Mouse (Mus musculus) MEL (cell line): ENCODE data around the gene Magee2. TPM values are rescaled to one million over a fixed set of nuclear protein-coding genes. Genes with fewer than 3 reads are reported as not detected.
"Not testable (repeated sequence)": the region's sequence is repeated elsewhere in the genome, so short reads cannot be mapped to it uniquely, and the experiment has no call there.

Experiments
- DNase-seq: peaks from one replicate; pipeline ENCODE4 v3.0.0; 2011; ENCODE audit warnings: low read depth, low spot score
- H3K27ac ChIP-seq: 2 replicates; pipeline ENCODE4 v1.5.1; 2012; ENCODE audit warnings: low read depth, mild to moderate bottlenecking, control low read depth, low read length, moderate library complexity; ENCODE audit not compliant: control insufficient read depth
- H3K27me3 ChIP-seq, 2 experiments: fragments of 150-350 bp in 1 of 2; sonication (generic) in 1 of 2; 2 replicates each; pipeline ENCODE4 v1.6.1; 2012; ENCODE audit warnings: low read length in 2 of 2, mild to moderate bottlenecking in 2 of 2, improper control_type of control experiment in 1 of 2, moderate library complexity in 1 of 2; ENCODE audit not compliant: insufficient read depth in 2 of 2, control insufficient read depth in 1 of 2
- H3K36me3 ChIP-seq, 2 experiments: 2 replicates each; pipeline ENCODE4 v1.6.1; 2012 to 2014; ENCODE audit warnings: low read length in 2 of 2, improper control_type of control experiment in 1 of 2, inconsistent platforms in 1 of 2, mild to moderate bottlenecking in 1 of 2; ENCODE audit not compliant: insufficient read depth in 2 of 2, control insufficient read depth in 1 of 2
- H3K4me1 ChIP-seq, 2 experiments: fragments of 150-350 bp in 1 of 2; sonication (generic) in 1 of 2; 2 replicates each; pipeline ENCODE4 v1.6.1; 2012; ENCODE audit warnings: low read length in 2 of 2, improper control_type of control experiment in 1 of 2, mild to moderate bottlenecking in 1 of 2; ENCODE audit not compliant: insufficient read depth in 2 of 2, control insufficient read depth in 1 of 2
- H3K4me3 ChIP-seq, 2 experiments: fragments of 150-350 bp in 1 of 2; sonication (generic) in 1 of 2; 2 replicates each; pipeline ENCODE4 v1.5.1; 2012; ENCODE audit warnings: low read depth in 2 of 2, low read length in 2 of 2, mild to moderate bottlenecking in 2 of 2, moderate library complexity in 2 of 2, control low read depth in 1 of 2, improper control_type of control experiment in 1 of 2; ENCODE audit not compliant: control insufficient read depth in 1 of 2, insufficient read depth in 1 of 2
- H3K79me2 ChIP-seq: 2 replicates; pipeline ENCODE4 v1.6.1; 2012; ENCODE audit warnings: mild to moderate bottlenecking, low read length, moderate library complexity; ENCODE audit not compliant: control insufficient read depth, poor library complexity, insufficient read depth
- H3K9ac ChIP-seq: 2 replicates; pipeline ENCODE4 v1.6.1; 2012; ENCODE audit warnings: low read depth, mild to moderate bottlenecking, control low read depth, low read length, moderate library complexity; ENCODE audit not compliant: control insufficient read depth, poor library complexity, severe bottlenecking
- H3K9me3 ChIP-seq: fragments of 150-350 bp; sonication (generic); replicated peaks from 2 replicates; pipeline ENCODE4 v1.6.1; 2012; ENCODE audit warnings: mild to moderate bottlenecking, low read length, improper control_type of control experiment, moderate library complexity; ENCODE audit not compliant: insufficient read depth
- BHLHE40 ChIP-seq: IDR thresholded peaks from 2 replicates; pipeline ENCODE4 v1.6.1; 2012; ENCODE audit warnings: low read depth, mild to moderate bottlenecking, inconsistent platforms, low read length, improper control_type of control experiment, borderline replicate concordance
- ELF1 ChIP-seq: IDR thresholded peaks from 2 replicates; pipeline ENCODE4 v1.6.1; 2014; ENCODE audit warnings: low read depth, mild to moderate bottlenecking, inconsistent platforms, low read length, improper control_type of control experiment, moderate library complexity
- GATA1 ChIP-seq: IDR thresholded peaks from 2 replicates; pipeline ENCODE4 v1.6.1; 2011; ENCODE audit warnings: low read depth, low read length, improper control_type of control experiment
- KAT2A ChIP-seq: conservative IDR thresholded peaks from 2 replicates; pipeline ENCODE4 v1.6.1; 2012; ENCODE audit warnings: low read depth, low read length, improper control_type of control experiment, inconsistent platforms
- NRF1 ChIP-seq: IDR thresholded peaks from 2 replicates; pipeline ENCODE4 v1.6.1; 2014; ENCODE audit warnings: low read depth, mild to moderate bottlenecking, inconsistent platforms, low read length, improper control_type of control experiment, moderate library complexity; ENCODE audit not compliant: poor library complexity, insufficient read depth, severe bottlenecking
- POLR2A ChIP-seq, 2 experiments: IDR thresholded peaks; 2 replicates each; pipeline ENCODE4 v1.6.1; 2011 to 2012; ENCODE audit warnings: low read length in 2 of 2, mild to moderate bottlenecking in 2 of 2, control low read depth in 1 of 2, improper control_type of control experiment in 1 of 2, low read depth in 1 of 2, moderate library complexity in 1 of 2; ENCODE audit not compliant: control insufficient read depth in 1 of 2, insufficient read depth in 1 of 2, poor library complexity in 1 of 2
- POLR2AphosphoS2 ChIP-seq: IDR thresholded peaks from 2 replicates; pipeline ENCODE4 v1.6.1; 2011; ENCODE audit warnings: low read length, improper control_type of control experiment
- POLR2AphosphoS5 ChIP-seq: IDR thresholded peaks from 2 replicates; pipeline ENCODE4 v1.6.1; 2012; ENCODE audit warnings: low read depth, borderline replicate concordance, mild to moderate bottlenecking, inconsistent platforms, low read length, moderate library complexity, mixed read lengths
- RCOR1 ChIP-seq: IDR thresholded peaks from 2 replicates; pipeline ENCODE4 v1.6.1; 2012; ENCODE audit warnings: low read depth, mild to moderate bottlenecking, inconsistent platforms, low read length, improper control_type of control experiment
- SMC3 ChIP-seq: IDR thresholded peaks from 2 replicates; pipeline ENCODE4 v1.6.1; 2011; ENCODE audit warnings: low read depth, low read length, improper control_type of control experiment
- TAL1 ChIP-seq: IDR thresholded peaks from 2 replicates; pipeline ENCODE4 v1.6.1; 2012; ENCODE audit warnings: mild to moderate bottlenecking, inconsistent platforms, low read length, moderate library complexity, mixed read lengths
- ZC3H11A ChIP-seq: IDR thresholded peaks from 2 replicates; pipeline ENCODE4 v1.6.1; 2012; ENCODE audit warnings: low read depth, mild to moderate bottlenecking, inconsistent platforms, low read length, improper control_type of control experiment
- ZKSCAN1 ChIP-seq: IDR thresholded peaks from 2 replicates; pipeline ENCODE4 v1.6.1; 2012; ENCODE audit warnings: low read depth, mild to moderate bottlenecking, inconsistent platforms, low read length, improper control_type of control experiment, moderate library complexity
- ZMIZ1 ChIP-seq: IDR thresholded peaks from 2 replicates; pipeline ENCODE4 v1.6.1; 2012; ENCODE audit warnings: low read depth, mild to moderate bottlenecking, inconsistent platforms, low read length, improper control_type of control experiment, moderate library complexity
- polyA plus RNA-seq, 2 experiments: library from polyadenylated mRNA; stranded (reverse) in 1 of 2; unstranded in 1 of 2; fragments of >175 nt in 1 of 2; fragments of >200 nt in 1 of 2; gene quantifications; 2 replicates each; pipeline versions ENCODE4 v1.2.1 to v1.2.4; 2012; ENCODE audit warnings: low replicate concordance in 2 of 2, low read depth in 1 of 2; ENCODE audit not compliant: insufficient read length in 2 of 2, insufficient read depth in 1 of 2, missing spikeins in 1 of 2
- total RNA-seq: library from RNA; depleted of rRNA; stranded (reverse); fragments of 300-350 nt; gene quantifications from 2 replicates; pipeline ENCODE4 v1.2.3, GENCODE M21; 2012; rRNA removed

Magee2 gene
- total RNA-seq (not detected in 2 replicates), polyA plus RNA-seq (not detected)

- no peak for DNase-seq
- Histone ChIP-seq H3K9me3 (no peaks in the 10 kb centered on the region), H3K79me2 (no peaks in the 10 kb centered on the region), H3K27ac (no peak within 1 kb of the TSS), H3K4me3 (no peak within 1 kb of the TSS), H3K36me3 (no peaks in the 10 kb centered on the region), H3K9ac (no peak within 1 kb of the TSS), H3K4me1 (no peaks in the 10 kb centered on the region), H3K27me3 (no peaks in the 10 kb centered on the region)
- TF ChIP-seq ZKSCAN1 (no peak), ELF1 (no peak), POLR2A (IDR thresholded peaks at IDR 0.05; ENCODE audit: control insufficient read depth in 1 of 2, insufficient read depth in 1 of 2, low read depth in 1 of 2, low read length in 2 of 2, poor library complexity in 1 of 2) (no peak), ZC3H11A (no peak), POLR2AphosphoS5 (no peak), SMC3 (no peak), NRF1 (no peak), TAL1 (no peak)
Observed at GRCm38 (mm10) chrX:104856751-104857341, at the start of gene Magee2. Gene Magee2, minus strand, starts transcription at chrX:104857267.

- Histone ChIP-seq H3K9ac (no peak overlapping the region), H3K4me1 (no peaks in the 10 kb centered on the region), H3K36me3 (no peaks in the 10 kb centered on the region), H3K9me3 (no peaks in the 10 kb centered on the region), H3K79me2 (no peaks in the 10 kb centered on the region), H3K27me3 (no peaks in the 10 kb centered on the region), H3K27ac (no peak overlapping the region), H3K4me3 (no peak overlapping the region)
- DNase-seq: no peak
- no peak for TF ChIP-seq ZMIZ1
- no peak for TF ChIP-seq GATA1
- no peak for TF ChIP-seq RCOR1
- TF ChIP-seq POLR2AphosphoS2: no peak
- no peak for TF ChIP-seq NRF1
- TF ChIP-seq ZC3H11A: no peak
- no peak for TF ChIP-seq KAT2A
- TF ChIP-seq POLR2AphosphoS5: no peak
- TF ChIP-seq BHLHE40: no peak
Observed at GRCm38 (mm10) chrX:104853610-104854009, 3.5 kb downstream of the Magee2 start.

- not testable (repeated sequence) for H3K27me3 ChIP-seq, H3K9me3 ChIP-seq, H3K27ac ChIP-seq, H3K4me3 ChIP-seq, H3K79me2 ChIP-seq, H3K9ac ChIP-seq, H3K36me3 ChIP-seq, DNase-seq, H3K4me1 ChIP-seq
Observed at GRCm38 (mm10) chrX:104817583-104817982, 39.5 kb downstream of the Magee2 start.

- H3K9me3 ChIP-seq, H3K27me3 ChIP-seq, H3K4me3 ChIP-seq, H3K9ac ChIP-seq, H3K27ac ChIP-seq, H3K4me1 ChIP-seq, H3K36me3 ChIP-seq, DNase-seq, H3K79me2 ChIP-seq: not testable (repeated sequence)
Observed at GRCm38 (mm10) chrX:104816987-104817386, 40.1 kb downstream of the Magee2 start.

GRCm38 (mm10) chrX:104813704-104814103 lies 43.4 kb downstream of the Magee2 start:
- H3K4me1 ChIP-seq, H3K27me3 ChIP-seq, H3K9ac ChIP-seq, H3K4me3 ChIP-seq, H3K27ac ChIP-seq, H3K9me3 ChIP-seq, DNase-seq, H3K79me2 ChIP-seq, H3K36me3 ChIP-seq: not testable (repeated sequence)
